Mouse (Mus musculus): ENCODE measurements around the gene Tmem145.

DNA sequence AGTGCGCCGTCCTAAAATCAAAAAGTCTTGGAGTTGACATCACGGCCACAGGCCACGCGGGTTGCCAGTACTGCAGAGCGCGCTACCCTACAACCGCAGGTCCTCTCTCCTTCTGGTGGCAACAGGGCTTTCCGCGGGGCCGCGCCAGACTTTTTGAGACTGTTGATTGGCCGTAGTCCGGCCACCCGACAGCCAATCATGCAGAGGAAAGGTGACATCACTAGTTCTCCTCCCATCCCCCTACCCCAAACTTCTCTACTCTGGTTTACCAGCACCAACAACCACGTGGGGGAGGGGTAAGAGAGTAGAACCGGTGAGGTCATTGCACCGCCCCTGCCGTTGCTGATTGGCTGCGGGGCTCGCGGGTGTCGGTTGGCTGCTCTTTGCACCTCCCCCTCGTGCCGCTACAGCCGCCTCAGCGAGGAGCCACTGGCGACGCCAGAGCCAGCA, 38.6 kb upstream of the Tmem145 start, which contains the start of gene Cic:
- TF ChIP-seq POLR2A (IDR thresholded peaks at IDR 0.05; ENCODE audit: borderline replicate concordance, control insufficient read depth, low read depth, low read length) (peak; percentile 57; the same call in 1 of the 2 replicates), CTCF (IDR thresholded peaks at IDR 0.05; ENCODE audit: control insufficient read depth, insufficient read depth, low read length) (no peak)
